Mouse (Mus musculus) C2C12 (cell line): ENCODE results near the gene P2ry12. TPM values are rescaled to one million over a fixed set of nuclear protein-coding genes. Genes with fewer than 3 reads are reported as not detected.

ENCODE experiments used
- H3K27me3 ChIP-seq: one replicate; pipeline ENCODE4 v1.6.1; 2011; ENCODE audit not compliant: control insufficient read depth, insufficient read depth, insufficient read length
- H3K36me3 ChIP-seq: one replicate; pipeline ENCODE4 v1.6.1; 2011; ENCODE audit not compliant: control insufficient read depth, insufficient read depth
- H3K4me3 ChIP-seq: one replicate; pipeline ENCODE4 v1.5.1; 2011; ENCODE audit warnings: mild to moderate bottlenecking, control low read depth; ENCODE audit not compliant: poor library complexity, insufficient read depth, severe bottlenecking
- H3K79me2 ChIP-seq: one replicate; pipeline ENCODE4 v1.6.1; 2011; ENCODE audit not compliant: control insufficient read depth, insufficient read depth
- H3K79me3 ChIP-seq: one replicate; pipeline ENCODE4 v1.6.1; 2011; ENCODE audit warnings: low read depth, control low read depth
- H3ac ChIP-seq: one replicate; pipeline ENCODE3; 2011; ENCODE audit warnings: low read depth; ENCODE audit not compliant: control insufficient read depth, insufficient read length
- CEBPB ChIP-seq: IDR thresholded peaks from one replicate; pipeline ENCODE4 v1.6.1; 2011; ENCODE audit warnings: low read depth, mild to moderate bottlenecking, control low read depth, moderate library complexity
- CTCF ChIP-seq: IDR thresholded peaks from one replicate; pipeline ENCODE4 v1.5.1; 2011; ENCODE audit not compliant: control insufficient read depth, insufficient read depth, insufficient read length
- FOSL1 ChIP-seq: IDR thresholded peaks from one replicate; pipeline ENCODE4 v1.8.0; 2011; ENCODE audit warnings: mild to moderate bottlenecking, low read length; ENCODE audit not compliant: poor library complexity, insufficient read depth, severe bottlenecking
- MAX ChIP-seq: IDR thresholded peaks from one replicate; pipeline ENCODE4 v1.6.1; 2011; ENCODE audit warnings: mild to moderate bottlenecking, control low read depth
- MYOD1 ChIP-seq: IDR thresholded peaks from one replicate; pipeline ENCODE4 v1.6.1; 2011; ENCODE audit warnings: low read depth; ENCODE audit not compliant: control insufficient read depth, insufficient read length
- MYOG ChIP-seq: IDR thresholded peaks from one replicate; pipeline ENCODE4 v1.6.1; 2011; ENCODE audit not compliant: control insufficient read depth, insufficient read length; ENCODE audit errors: extremely low read depth
- USF1 ChIP-seq: IDR thresholded peaks from one replicate; pipeline ENCODE4 v1.6.1; 2011; ENCODE audit warnings: low read depth, mild to moderate bottlenecking, control low read depth, moderate library complexity
- long read RNA-seq, 2 experiments: library from polyadenylated mRNA; unstranded; transcript quantifications; one replicate each; pipeline ENCODE4 v2.0.0; 2019 to 2020
- polyA plus RNA-seq: library from polyadenylated mRNA; unstranded; fragments of >200 nt; fragmentation: generic; extraction: Trizol; gene quantifications from one replicate; pipeline ENCODE4 v1.2.1, GENCODE M21; 2012; ENCODE audit warnings: missing spikeins

P2ry12 gene
- polyA plus RNA-seq: not detected
- long read RNA-seq, experiment 1: 0 reads
- long read RNA-seq, experiment 2: 0 reads

DNA sequence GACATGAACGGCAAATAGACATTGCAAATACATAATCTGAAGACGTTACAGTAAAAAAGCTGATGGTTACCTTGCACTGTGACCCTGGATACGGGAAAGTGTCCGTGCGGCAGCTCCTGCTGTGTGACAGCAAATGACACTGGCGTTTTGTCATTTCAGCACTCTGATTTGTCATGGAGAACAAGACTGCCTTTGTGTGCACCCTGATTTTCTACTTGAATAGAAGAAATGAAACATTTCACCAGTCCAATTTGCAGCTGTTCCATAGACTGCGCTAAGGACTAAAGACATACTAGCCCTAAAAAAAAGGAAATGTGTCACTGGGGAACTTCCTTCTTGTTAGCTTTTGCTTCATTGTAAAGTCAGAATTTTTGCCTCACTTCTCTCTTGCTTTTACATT, at the start of gene P2ry12:
Gene P2ry12 (minus strand): TSS at position 168 of the 400 bp plus-strand sequence.
- Histone ChIP-seq H3K4me3 (no peak within 1 kb of the TSS), H3K79me2 (no peaks in the 10 kb centered on the region), H3K36me3 (no peaks in the 10 kb centered on the region), H3K79me3 (no peaks in the 10 kb centered on the region), H3ac (no peak within 1 kb of the TSS), H3K27me3 (no peaks in the 10 kb centered on the region)
- no peak for TF ChIP-seq MAX
- TF ChIP-seq USF1: no peak
- TF ChIP-seq CTCF: no peak
- no peak for TF ChIP-seq CEBPB
- no peak for TF ChIP-seq FOSL1
- TF ChIP-seq MYOD1: no peak
- no peak for TF ChIP-seq MYOG

DNA sequence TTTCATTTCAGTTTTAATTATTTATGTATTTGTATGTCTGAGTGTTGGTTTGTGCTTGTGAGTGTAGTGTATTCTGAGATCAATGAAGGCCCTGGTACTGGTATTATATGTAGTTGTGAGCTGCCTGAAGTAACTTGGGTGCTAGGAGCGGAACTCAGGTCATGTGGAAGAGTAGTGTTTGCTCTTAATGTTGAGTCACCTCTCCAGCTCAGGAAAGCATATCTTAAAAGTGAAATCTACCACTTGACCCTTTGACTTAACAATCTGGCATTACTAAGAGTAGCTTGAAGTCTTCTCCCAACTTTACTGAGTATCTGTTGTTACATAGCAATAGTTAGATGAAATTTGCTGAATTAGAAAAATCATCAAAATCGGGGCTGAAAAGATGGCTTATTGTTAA, 42.8 kb upstream of the P2ry12 start:
- Histone ChIP-seq H3K4me3 (no peak overlapping the region), H3K79me2 (no peaks in the 10 kb centered on the region), H3K79me3 (no peaks in the 10 kb centered on the region), H3ac (no peak overlapping the region), H3K27me3 (no peaks in the 10 kb centered on the region), H3K36me3 (no peaks in the 10 kb centered on the region)
- TF ChIP-seq FOSL1: no peak
- TF ChIP-seq MAX: no peak
- no peak for TF ChIP-seq CEBPB
- TF ChIP-seq CTCF: no peak
- TF ChIP-seq MYOG: no peak
- no peak for TF ChIP-seq MYOD1
- no peak for TF ChIP-seq USF1

DNA sequence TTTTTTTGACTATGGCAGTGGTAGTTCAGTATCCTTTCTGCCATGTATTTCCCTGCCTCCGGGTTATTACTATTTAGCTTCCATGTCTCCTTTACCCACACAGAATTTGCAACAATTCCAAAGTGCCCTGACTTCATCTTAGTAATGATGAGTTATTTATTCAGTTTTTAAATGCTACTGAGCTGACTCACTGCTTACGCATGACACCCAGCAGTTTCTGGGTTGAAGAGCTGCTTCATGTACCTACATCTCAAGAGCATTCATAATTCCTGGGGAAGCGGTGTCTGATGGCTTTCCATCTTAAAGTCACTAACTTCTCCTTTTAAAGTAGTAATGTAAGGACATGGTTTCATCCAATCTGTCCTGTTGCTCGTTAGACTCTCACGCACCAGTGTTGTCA, 42.3 kb upstream of the P2ry12 start:
- Histone ChIP-seq H3K4me3 (no peak overlapping the region), H3K79me3 (no peaks in the 10 kb centered on the region), H3K27me3 (no peaks in the 10 kb centered on the region), H3ac (no peak overlapping the region), H3K79me2 (no peaks in the 10 kb centered on the region), H3K36me3 (no peaks in the 10 kb centered on the region)
- TF ChIP-seq MYOD1: no peak
- TF ChIP-seq MAX: no peak
- no peak for TF ChIP-seq CTCF
- TF ChIP-seq FOSL1: no peak
- no peak for TF ChIP-seq MYOG
- no peak for TF ChIP-seq CEBPB
- no peak for TF ChIP-seq USF1

DNA sequence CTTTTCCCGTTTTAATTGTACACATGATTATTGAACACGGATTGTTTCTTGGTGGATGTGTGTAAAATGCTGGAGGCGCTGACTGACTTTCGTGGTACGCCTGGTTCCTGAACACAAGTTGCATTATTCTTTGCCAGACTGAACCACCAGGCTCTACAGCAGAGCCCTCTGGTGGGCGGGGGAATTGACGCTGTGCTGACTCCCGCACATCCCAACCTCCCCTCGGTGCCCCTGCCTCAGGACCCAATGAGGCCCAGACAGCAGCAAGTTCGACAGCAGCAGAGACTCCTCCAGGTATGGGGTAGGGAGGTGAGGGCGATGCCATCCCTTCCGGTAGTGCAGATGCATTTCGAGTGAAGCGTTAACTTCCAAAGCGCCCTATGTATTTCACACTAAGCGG, 35.0 kb upstream of the P2ry12 start:
- Histone ChIP-seq H3K79me2 (no peaks in the 10 kb centered on the region), H3K36me3 (no peaks in the 10 kb centered on the region), H3ac (no peak overlapping the region), H3K79me3 (no peaks in the 10 kb centered on the region), H3K4me3 (no peak overlapping the region), H3K27me3 (no peaks in the 10 kb centered on the region)
- TF ChIP-seq USF1 (no peak), MYOD1 (no peak), FOSL1 (no peak), MAX (no peak), CTCF (no peak), MYOG (no peak), CEBPB (no peak)

DNA sequence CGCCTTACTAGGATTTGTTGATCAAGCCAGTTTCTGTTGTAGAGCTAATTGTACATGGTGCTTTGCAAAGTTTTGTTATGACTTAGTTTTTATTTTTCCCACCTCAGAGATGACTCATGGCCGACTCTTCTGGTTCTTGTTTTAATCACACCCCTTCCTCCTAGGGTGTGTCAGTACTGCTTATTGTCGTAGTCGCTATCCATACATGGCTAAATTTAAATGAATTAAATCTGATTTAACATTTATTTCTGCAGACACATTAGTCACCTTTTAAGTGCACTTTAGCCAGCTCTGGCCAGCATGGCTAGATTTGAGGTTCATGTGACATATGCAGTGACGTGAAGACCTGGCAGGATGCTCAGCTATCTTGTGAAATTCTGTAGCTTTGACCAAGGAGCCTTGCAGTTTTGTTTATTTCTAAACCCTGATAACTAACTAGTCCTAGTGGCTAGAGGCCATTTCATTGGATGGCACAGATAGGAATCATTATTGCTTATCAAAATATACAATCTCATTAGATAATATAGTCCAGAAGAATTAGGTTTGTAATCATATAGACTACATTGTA, 34.0 kb upstream of the P2ry12 start:
- Histone ChIP-seq H3K79me2 (no peaks in the 10 kb centered on the region), H3ac (no peak overlapping the region), H3K27me3 (no peaks in the 10 kb centered on the region), H3K36me3 (no peaks in the 10 kb centered on the region), H3K4me3 (no peak overlapping the region), H3K79me3 (no peaks in the 10 kb centered on the region)
- TF ChIP-seq MYOD1 (no peak), USF1 (peak; percentile 44), MYOG (no peak), CEBPB (peak; percentile 79), FOSL1 (peak; percentile 83), CTCF (no peak), MAX (peak; percentile 7)

DNA sequence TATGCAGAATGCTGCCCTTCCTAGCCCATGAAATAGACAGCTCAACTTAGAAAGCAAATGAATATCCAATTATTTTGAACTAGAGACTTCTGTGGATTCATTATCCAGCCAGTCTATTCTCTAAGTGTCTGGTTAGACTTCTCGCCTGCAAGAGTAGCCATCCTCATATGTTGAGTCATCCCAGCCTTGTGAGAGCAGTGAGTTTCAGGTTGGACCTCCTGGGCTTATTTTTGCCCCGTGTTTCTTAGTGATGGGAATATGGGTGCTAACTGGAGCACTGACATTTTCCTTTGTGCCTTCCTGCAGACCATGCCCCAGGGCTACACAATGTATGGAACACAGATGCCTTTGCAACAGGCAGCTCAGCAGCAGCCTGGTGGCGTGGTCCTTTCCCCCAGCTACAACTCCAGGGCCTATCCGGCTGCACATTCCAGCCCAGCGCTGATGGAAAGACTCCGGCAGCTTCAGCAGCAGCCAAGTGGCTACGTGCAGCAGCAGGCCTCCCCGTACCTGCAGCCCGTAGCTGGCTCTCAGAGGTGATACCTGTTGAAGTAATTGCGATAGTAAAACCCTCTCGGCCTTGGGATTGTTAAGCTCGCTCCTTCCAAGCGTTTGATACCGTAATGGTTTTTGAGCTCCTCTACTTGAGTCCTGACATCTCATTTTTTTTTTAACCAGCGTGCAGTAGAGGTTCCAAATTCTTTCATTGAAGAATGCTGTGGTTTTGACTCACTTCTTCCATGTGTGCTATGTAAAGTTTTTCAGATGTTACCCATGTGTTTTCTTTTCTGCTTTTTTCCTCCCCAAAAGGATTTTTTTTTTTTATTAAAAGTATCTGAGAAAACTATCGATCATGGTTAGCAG, 33.3 kb upstream of the P2ry12 start:
- Histone ChIP-seq H3K27me3 (no peaks in the 10 kb centered on the region), H3K79me3 (no peaks in the 10 kb centered on the region), H3ac (peak overlapping the region; percentile 14), H3K79me2 (no peaks in the 10 kb centered on the region), H3K4me3 (no peak overlapping the region), H3K36me3 (no peaks in the 10 kb centered on the region)
- TF ChIP-seq MYOG: no peak
- TF ChIP-seq CEBPB: no peak
- no peak for TF ChIP-seq MYOD1
- TF ChIP-seq CTCF: no peak
- no peak for TF ChIP-seq FOSL1
- TF ChIP-seq MAX: peak; percentile 42
